Mouse (Mus musculus): ENCODE results near the gene Lrrc4c.
A peak's percentile ranks its signal among the peaks of the same experiment; 100 is the strongest.

Lrrc4c gene

DNA sequence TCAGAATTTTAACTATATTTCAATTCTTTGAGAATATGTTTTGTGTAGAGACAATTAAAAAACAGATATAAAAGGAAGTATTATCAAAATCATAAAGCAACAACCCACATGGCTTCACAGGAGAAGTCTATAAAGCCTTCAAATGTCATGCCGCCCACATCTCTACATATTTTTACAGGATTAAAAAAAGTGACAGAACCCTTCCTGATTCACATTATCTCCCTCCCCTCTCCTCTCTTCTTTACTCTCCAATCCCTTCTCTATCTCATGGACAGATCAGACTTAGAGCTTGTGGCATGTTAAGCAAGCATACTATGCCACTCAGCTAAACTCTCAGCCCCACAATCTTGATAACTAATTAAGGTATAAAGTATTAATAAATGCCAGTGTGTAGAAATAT is 535.8 kb downstream of the Lrrc4c start:
- no peak for DNase-seq (ENCODE audit: low spot score)

DNA sequence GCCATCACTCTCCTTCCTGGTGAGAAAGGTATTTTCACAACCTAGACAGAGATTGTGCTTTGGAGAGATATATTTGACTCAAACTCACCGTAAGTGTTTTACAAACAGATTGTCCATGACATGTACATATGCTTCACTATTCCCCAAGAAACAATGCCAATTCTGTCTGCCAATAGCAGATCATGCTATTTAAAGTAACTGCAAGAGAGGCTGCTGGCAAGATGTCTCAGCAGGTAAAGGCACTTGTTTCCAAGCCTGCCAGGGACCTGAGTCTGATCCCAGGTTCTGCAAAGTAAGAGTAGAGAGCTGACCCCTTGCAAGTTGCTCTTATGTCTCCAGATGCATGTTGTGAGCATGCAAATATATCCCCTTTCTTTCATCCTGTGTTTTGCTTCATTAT is 558.1 kb downstream of the Lrrc4c start:
- DNase-seq (ENCODE audit: low spot score): no peak

DNA sequence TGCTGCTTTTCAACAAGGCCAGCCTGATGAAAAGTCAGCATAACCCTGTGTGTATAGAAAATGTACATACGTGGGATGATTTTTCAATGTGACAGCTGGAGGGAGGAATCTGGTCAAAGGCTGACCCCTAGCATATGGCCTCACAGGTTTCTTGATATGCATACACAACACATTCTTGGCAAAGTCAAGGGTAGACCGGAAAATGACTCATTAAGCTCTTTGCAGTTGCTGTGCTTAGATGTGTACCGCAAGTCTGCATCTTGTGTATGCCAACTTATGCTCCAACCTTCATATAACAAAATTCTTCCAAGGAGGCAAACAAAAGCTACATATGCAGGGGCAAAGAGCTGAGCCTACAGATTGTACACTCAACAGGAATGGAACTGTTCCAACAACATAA is 631.6 kb downstream of the Lrrc4c start:
- no peak for DNase-seq (ENCODE audit: low spot score)

- no peak for DNase-seq (ENCODE audit: low spot score)
Measured at GRCm38 (mm10) chr2:96999521-96999920, 681.6 kb downstream of the Lrrc4c start.

- no peak for DNase-seq (ENCODE audit: low spot score)
Measured at GRCm38 (mm10) chr2:97018319-97018718, 700.4 kb downstream of the Lrrc4c start.

- DNase-seq (ENCODE audit: low spot score): no peak
Measured at GRCm38 (mm10) chr2:97026991-97027390, 709.0 kb downstream of the Lrrc4c start.

GRCm38 (mm10) chr2:97027585-97027984 is 709.6 kb downstream of the Lrrc4c start:
- no peak for DNase-seq (ENCODE audit: low spot score)

DNA sequence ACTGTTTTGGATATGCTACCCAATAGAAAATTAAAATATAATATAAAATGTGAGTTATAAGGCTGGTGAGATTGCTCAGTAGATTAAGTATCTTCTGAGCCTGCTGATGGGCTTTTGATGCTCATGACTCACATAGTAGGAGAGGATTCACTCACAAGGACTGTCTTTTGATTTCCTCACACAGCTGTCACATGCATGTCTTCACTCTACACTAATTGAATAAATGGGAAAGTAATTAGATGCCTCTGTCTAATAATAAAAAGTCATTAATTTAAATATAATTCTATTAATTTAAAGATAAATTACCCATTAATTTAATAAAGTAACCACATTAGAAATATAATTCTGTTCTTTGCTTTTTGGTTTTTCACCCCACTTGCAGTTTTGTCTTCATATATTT is 718.4 kb downstream of the Lrrc4c start:
- no peak for DNase-seq (ENCODE audit: low spot score)

GRCm38 (mm10) chr2:97037024-97037814 is 719.2 kb downstream of the Lrrc4c start:
- DNase-seq (ENCODE audit: low spot score): no peak

DNA sequence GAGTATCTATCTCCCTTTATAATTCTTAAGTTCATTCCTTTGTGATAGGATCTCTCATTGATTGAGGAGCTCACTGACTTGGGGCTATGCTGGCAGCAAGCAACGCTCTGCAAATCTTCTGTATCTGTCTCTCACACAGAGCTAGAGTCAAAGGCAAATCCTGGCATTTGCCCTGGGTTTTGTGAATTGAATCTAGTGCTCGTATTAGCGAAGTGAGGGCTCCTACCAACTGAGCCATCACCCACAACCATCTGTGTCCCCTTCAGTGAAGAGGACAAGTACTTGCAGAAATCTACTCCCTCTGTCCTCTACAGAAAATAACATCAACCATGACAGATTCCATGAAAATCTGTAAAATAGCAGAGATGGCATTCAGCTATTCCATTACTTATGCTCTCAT is 726.0 kb downstream of the Lrrc4c start:
- no peak for DNase-seq (ENCODE audit: low spot score)

- DNase-seq (ENCODE audit: low spot score): no peak
Measured at GRCm38 (mm10) chr2:97045628-97046027, 727.7 kb downstream of the Lrrc4c start.

DNA sequence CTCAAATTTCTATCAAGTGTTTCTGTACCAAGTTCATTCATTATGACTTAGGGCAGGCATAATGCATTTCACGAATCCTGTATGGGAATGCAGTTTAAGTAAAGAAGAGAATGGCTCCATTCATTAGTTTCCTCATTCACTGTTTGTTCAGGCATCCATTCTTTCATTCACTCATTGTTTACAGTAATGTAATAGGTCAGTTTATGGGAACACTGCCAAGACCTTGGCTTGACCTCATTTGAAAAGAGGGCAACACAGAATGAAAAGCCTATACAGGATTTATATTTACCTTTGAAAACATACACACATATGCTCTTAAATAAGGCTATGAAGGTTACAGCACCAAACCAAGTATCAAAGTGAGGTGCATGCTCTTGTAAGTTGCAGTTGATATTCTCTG is 762.2 kb downstream of the Lrrc4c start:
- peak; percentile 2 for DNase-seq (ENCODE audit: low spot score)

DNA sequence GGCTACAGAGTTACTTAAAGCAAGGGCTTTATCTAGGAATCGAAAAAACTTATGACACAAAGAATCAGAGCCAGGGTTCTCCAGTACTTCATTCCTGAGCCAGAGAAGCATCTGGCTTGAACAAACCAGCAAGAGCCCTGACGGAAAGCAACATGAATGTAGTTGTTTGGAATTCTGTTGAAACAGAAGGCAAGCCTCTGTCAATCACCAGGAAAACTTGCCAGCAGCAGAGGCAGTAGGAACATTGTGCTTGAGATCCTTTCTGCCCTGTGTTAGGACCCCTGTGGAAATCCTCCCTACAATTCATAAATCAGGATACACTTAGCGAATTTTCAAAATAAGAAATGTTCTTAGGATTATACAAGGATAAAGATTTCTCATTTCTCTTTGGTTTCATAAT is 780.0 kb downstream of the Lrrc4c start:
- peak; percentile 2 for DNase-seq (ENCODE audit: low spot score)

- no peak for DNase-seq (ENCODE audit: low spot score)
Measured at GRCm38 (mm10) chr2:97103398-97104162, 785.6 kb downstream of the Lrrc4c start.

DNA sequence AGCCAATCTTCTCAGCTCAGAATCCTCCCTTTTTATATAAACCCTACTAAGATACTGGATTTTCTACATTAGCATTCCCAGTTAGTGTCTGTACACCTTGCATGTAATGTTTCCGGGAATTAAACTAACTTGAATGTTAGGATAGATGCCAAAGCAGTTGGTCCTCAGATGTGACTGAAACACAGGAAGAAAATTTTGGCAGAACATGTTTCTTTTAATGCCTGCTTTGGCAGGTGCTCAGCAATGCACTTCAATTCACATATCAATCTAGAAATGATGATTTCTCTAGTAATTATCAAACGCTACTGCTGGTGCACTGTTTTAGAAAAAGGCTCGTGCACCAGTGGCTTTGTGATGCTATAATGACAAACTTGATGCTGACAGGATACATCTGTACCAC is 806.3 kb downstream of the Lrrc4c start:
- no peak for DNase-seq (ENCODE audit: low spot score)

DNA sequence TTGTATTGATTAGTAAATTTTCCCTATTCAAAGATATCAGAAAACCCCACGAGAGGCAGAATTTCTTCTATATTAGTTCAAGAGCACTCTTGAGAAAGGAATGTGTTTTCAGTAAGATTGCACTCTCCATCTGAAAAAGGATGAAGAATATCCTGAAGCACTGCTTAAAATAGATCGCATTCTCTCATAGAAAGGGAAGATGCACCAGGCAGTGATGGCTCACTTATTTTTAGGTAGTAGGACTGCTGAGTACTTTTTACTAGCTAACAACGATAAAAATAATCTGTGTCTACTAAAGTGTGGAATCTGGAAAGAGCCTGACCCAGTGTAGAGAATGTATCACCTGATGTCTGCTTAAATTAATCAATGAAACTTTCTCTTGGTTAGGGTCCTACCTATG is 820.5 kb downstream of the Lrrc4c start:
- no peak for DNase-seq (ENCODE audit: low spot score)

DNA sequence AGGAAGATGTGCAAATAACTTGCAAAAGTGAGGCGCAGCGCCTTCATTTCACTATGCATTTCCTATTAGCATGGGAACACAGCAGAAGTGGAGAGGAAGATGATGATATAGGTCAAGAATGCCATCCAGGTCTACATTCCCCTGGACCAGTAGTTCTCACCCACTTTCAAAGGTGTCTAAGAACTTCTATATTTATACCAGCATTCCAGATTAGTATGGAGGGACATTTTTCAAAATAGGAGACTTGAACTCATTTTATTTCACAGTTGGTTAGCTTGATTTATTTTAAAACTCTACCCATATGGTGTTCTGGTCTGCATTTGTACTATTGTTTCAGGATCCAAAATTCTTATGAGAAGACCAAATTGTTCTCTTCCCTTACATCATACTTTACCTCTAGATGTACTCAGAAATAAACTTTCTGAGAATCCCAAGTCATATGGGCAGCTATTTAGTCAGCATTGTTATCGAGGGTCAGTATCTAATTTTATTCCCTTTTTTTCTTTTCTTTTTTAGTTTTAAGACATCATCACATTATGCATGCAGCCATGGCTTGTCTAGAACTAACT is 833.7 kb downstream of the Lrrc4c start:
- no peak for DNase-seq (ENCODE audit: low spot score)

- DNase-seq (ENCODE audit: low spot score): no peak
Measured at GRCm38 (mm10) chr2:97165745-97166144, 847.8 kb downstream of the Lrrc4c start.

- DNase-seq (ENCODE audit: low spot score): no peak
Measured at GRCm38 (mm10) chr2:97178399-97178798, 860.4 kb downstream of the Lrrc4c start.

DNA sequence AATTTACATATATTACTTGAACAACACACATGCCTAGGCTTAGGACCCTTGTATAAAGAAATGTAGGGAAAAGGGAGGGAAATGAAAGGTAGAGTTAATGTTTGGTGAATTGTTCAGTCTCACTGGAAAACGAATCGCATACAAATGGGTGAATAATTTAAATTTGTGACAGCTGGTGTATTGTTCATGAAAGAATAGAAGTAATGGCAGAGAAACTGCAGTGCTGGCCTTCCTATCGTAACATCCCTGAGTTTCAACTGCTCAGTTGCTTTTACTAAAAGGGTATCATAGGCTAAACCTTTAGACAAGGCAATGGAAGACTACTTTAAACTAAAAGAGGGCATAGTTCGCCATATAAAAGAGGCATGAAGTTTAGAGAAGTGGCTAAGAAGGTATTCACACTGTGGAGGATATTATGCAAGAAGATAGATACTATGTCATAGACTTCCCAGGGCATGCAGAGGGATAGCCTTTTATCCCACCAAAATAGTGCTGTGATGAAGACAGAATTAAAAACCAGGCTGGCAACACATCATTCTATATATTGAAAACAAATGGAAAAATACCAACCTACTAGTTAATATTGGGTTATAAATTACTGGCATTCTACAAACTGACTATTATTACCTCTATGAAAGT is 879.1 kb downstream of the Lrrc4c start:
- DNase-seq (ENCODE audit: low spot score): peak; percentile 40

DNA sequence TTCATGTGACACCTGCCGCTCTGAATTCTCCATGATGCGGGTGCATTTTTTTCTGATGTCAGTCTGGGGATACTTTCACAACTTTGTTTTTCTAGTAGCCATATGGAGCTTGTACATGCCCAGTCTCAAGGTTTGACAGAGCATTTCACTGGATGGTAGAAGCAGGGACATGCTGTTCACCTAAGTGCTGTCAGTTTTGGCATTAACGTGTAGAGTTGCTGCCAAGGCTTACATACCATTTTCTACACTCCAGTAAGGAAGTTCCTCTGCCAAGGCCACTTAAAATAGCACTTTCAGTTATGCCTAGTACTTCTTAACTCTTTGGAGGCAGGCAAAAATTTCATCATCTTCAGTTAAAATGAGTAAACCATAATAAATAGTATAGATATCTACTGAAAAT is 915.0 kb downstream of the Lrrc4c start:
- no peak for DNase-seq (ENCODE audit: low spot score)

GRCm38 (mm10) chr2:97234074-97234473 is 916.1 kb downstream of the Lrrc4c start:
- DNase-seq (ENCODE audit: low spot score): no peak

- DNase-seq (ENCODE audit: low spot score): no peak
Measured at GRCm38 (mm10) chr2:97274651-97275050, 956.7 kb downstream of the Lrrc4c start.

All from embryo, embryonic 10.5 days (tissue).